Mouse (Mus musculus) limb, embryonic 15.5 days (tissue): ENCODE data around the gene Cfap69. TPM values are rescaled to one million over a fixed set of nuclear protein-coding genes. Genes with fewer than 3 reads are reported as not detected.

Source experiments
- ATAC-seq: fragments of 200-750 bp; cut with Nextera tagmentation; 2 replicates; pipeline ENCODE4 v1.8.0; 2017; ENCODE audit warnings: low read depth, moderate TSS enrichment; ENCODE audit not compliant: insufficient number of reproducible peaks, low FRiP score, low TSS enrichment
- H3K27ac ChIP-seq: fragments of 300-500 bp; sonication (generic); 2 replicates; pipeline ENCODE4 v1.5.1; 2015; ENCODE audit warnings: moderate library complexity, mild to moderate bottlenecking, inconsistent platforms
- H3K27me3 ChIP-seq: fragments of 300-500 bp; sonication (generic); 2 replicates; pipeline ENCODE4 v1.6.1; 2015; ENCODE audit warnings: inconsistent platforms
- H3K36me3 ChIP-seq: fragments of 300-500 bp; sonication (generic); 2 replicates; pipeline ENCODE4 v1.6.1; 2015; ENCODE audit warnings: inconsistent platforms
- H3K4me1 ChIP-seq: fragments of 300-500 bp; sonication (generic); 2 replicates; pipeline ENCODE4 v1.6.1; 2015; ENCODE audit warnings: inconsistent platforms
- H3K4me2 ChIP-seq: fragments of 300-500 bp; sonication (generic); 2 replicates; pipeline ENCODE4 v1.6.1; 2015; ENCODE audit warnings: mild to moderate bottlenecking, inconsistent platforms
- H3K4me3 ChIP-seq: fragments of 300-500 bp; sonication (generic); 2 replicates; pipeline ENCODE4 v1.5.1; 2015; ENCODE audit warnings: mild to moderate bottlenecking, inconsistent platforms
- H3K9ac ChIP-seq: fragments of 300-500 bp; sonication (generic); 2 replicates; pipeline ENCODE4 v1.6.1; 2015; ENCODE audit warnings: inconsistent platforms
- H3K9me3 ChIP-seq: fragments of 300-500 bp; sonication (generic); 2 replicates; pipeline ENCODE4 v1.6.1; 2016; ENCODE audit warnings: inconsistent platforms
- WGBS: fragments of 180-500 bp; shearing (Covaris S2); methylation state at CpG from one replicate; pipeline ENCODE4 v1.1.7; 2015; 5-methylcytosine and 5-hydroxymethylcytosine counted together
- polyA plus RNA-seq: library from polyadenylated mRNA; unstranded; fragments of >200 nt; fragmentation: Nextera tagmentation; extraction: Ambion mirVana; gene quantifications from 2 replicates; pipeline ENCODE4 v1.2.1, GENCODE M21; 2015

The Cfap69 gene
- polyA plus RNA-seq, 1 experiment from 2014 or later = 1.9 TPM

- Histone ChIP-seq H3K9ac (peak within 1 kb of the TSS; percentile 71), H3K27me3 (no peaks in the 10 kb centered on the region), H3K36me3 (peaks cover 10% of the 10 kb centered on the region), H3K4me1 (peaks cover 8% of the 10 kb centered on the region), H3K27ac (peak within 1 kb of the TSS; percentile 81), H3K4me3 (peak within 1 kb of the TSS; percentile 73), H3K4me2 (peak within 1 kb of the TSS; percentile 52), H3K9me3 (no peaks in the 10 kb centered on the region)
- under 1% methylated on average over 43 of the region's 43 CpGs for WGBS
- peak; percentile 96 for ATAC-seq
These were observed 104.8 kb downstream of the Cfap69 start, which contains the start of gene Gtpbp10 for GRCm38 (mm10) chr5:5559079-5559740. Gtpbp10 (minus strand) TSS chr5:5559538.

- H3K36me3 ChIP-seq = peaks cover 41% of the 10 kb centered on the region
- no peak overlapping the region for H3K4me2 ChIP-seq
- no peak overlapping the region for H3K4me3 ChIP-seq
- no peak overlapping the region for H3K9ac ChIP-seq
- H3K4me1 ChIP-seq = no peaks in the 10 kb centered on the region
- WGBS = 76% methylated on average over 1 of the region's 1 CpGs
- no peaks in the 10 kb centered on the region for H3K27me3 ChIP-seq
- H3K9me3 ChIP-seq = no peaks in the 10 kb centered on the region
- no peak for ATAC-seq
- H3K27ac ChIP-seq = no peak overlapping the region
These were observed 112.9 kb downstream of the Cfap69 start for GRCm38 (mm10) chr5:5551110-5551509.

- H3K27ac ChIP-seq = no peak overlapping the region
- H3K27me3 ChIP-seq = no peaks in the 10 kb centered on the region
- no peak for ATAC-seq
- no peak overlapping the region for H3K9ac ChIP-seq
- H3K4me1 ChIP-seq = no peaks in the 10 kb centered on the region
- H3K4me3 ChIP-seq = no peak overlapping the region
- no peaks in the 10 kb centered on the region for H3K9me3 ChIP-seq
- WGBS = 72% methylated on average over 3 of the region's 3 CpGs
- no peak overlapping the region for H3K4me2 ChIP-seq
- peaks cover 44% of the 10 kb centered on the region for H3K36me3 ChIP-seq
These were observed 123.7 kb downstream of the Cfap69 start for GRCm38 (mm10) chr5:5540385-5540784.

- H3K4me3 ChIP-seq = no peak overlapping the region
- H3K27me3 ChIP-seq = no peaks in the 10 kb centered on the region
- no peaks in the 10 kb centered on the region for H3K9me3 ChIP-seq
- no peaks in the 10 kb centered on the region for H3K4me1 ChIP-seq
- 82% methylated on average over 3 of the region's 3 CpGs for WGBS
- ATAC-seq = no peak
- H3K36me3 ChIP-seq = peaks cover 44% of the 10 kb centered on the region
- no peak overlapping the region for H3K27ac ChIP-seq
- no peak overlapping the region for H3K9ac ChIP-seq
- H3K4me2 ChIP-seq = no peak overlapping the region
These were observed 124.3 kb downstream of the Cfap69 start for GRCm38 (mm10) chr5:5539771-5540170.

- Histone ChIP-seq H3K27ac (no peak overlapping the region), H3K9ac (no peak overlapping the region), H3K36me3 (peaks cover 21% of the 10 kb centered on the region), H3K4me1 (no peaks in the 10 kb centered on the region), H3K27me3 (no peaks in the 10 kb centered on the region), H3K4me3 (no peak overlapping the region), H3K9me3 (no peaks in the 10 kb centered on the region), H3K4me2 (no peak overlapping the region)
- 89% methylated on average over 1 of the region's 1 CpGs for WGBS
- no peak for ATAC-seq
These were observed 127.9 kb downstream of the Cfap69 start for GRCm38 (mm10) chr5:5536131-5536530.

GRCm38 (mm10) chr5:5533656-5534420, 130.2 kb downstream of the Cfap69 start:
- no peak overlapping the region for H3K9ac ChIP-seq
- H3K4me3 ChIP-seq = no peak overlapping the region
- H3K4me1 ChIP-seq = no peaks in the 10 kb centered on the region
- 87% methylated on average over 3 of the region's 3 CpGs for WGBS
- H3K4me2 ChIP-seq = no peak overlapping the region
- no peak overlapping the region for H3K27ac ChIP-seq
- H3K27me3 ChIP-seq = no peaks in the 10 kb centered on the region
- peaks cover 9% of the 10 kb centered on the region for H3K36me3 ChIP-seq
- H3K9me3 ChIP-seq = no peaks in the 10 kb centered on the region
- ATAC-seq = no peak

Other genes with a start within 250 kb of the Cfap69 start
- 18.0 and 19.2 TPM in 2 replicates for gene Cdk14, start 243.9 kb downstream of the Cfap69 start, polyA plus RNA-seq
- 0.26 TPM in 1 of 2 replicates, not detected in the other for gene 1700015F17Rik, start 185.1 kb downstream of the Cfap69 start, polyA plus RNA-seq
- 14.3 and 15.3 TPM in 2 replicates for gene Cldn12, start 149.3 kb downstream of the Cfap69 start, polyA plus RNA-seq
- gene Gtpbp10, start 104.7 kb downstream of the Cfap69 start, polyA plus RNA-seq = 18.9 and 20.2 TPM in 2 replicates
- 0.95 and 1.0 TPM in 2 replicates for gene Gm8773, start 90.4 kb downstream of the Cfap69 start, polyA plus RNA-seq
- 4.2 and 4.6 TPM in 2 replicates for gene Steap2, start 30.3 kb upstream of the Cfap69 start, polyA plus RNA-seq
- gene Steap1, start 85.1 kb upstream of the Cfap69 start, polyA plus RNA-seq = 5.2 and 5.3 TPM in 2 replicates